Comparison of ENCODE assay signal across 9 mouse cellular contexts in genomic region chr7:45299752-45300151, GRCm38 (mm10). TPM values are rescaled to one million over a fixed set of nuclear protein-coding genes. Genes with fewer than 3 reads are reported as not detected.
DNase-seq lines count a peak whose midpoint lies in the region; ATAC-seq lines count a peak whose summit lies in the region.
"Had no signal": no experiment of that assay in that cellular context is flagged by ENCODE, and none has a peak within 500 bp of the region (broad histone marks: within the 10 kb centered on the region; RNA-seq: fewer than 3 reads in every experiment).

No protein-coding gene starts in this region.

- WGBS in embryonic facial prominence, embryonic 13.5 days: 12% methylated on average over 5 of the region's 5 CpGs
- WGBS in heart, embryonic 12.5 days: 10% methylated on average over 5 of the region's 5 CpGs
- WGBS in kidney, embryonic 15.5 days: 11% methylated on average over 5 of the region's 5 CpGs
- WGBS in limb, embryonic 15.5 days: 13% methylated on average over 5 of the region's 5 CpGs
- WGBS in stomach, embryonic 16.5 days: 10% methylated on average over 5 of the region's 5 CpGs

- no peak overlapping the region for H3K4me2 ChIP-seq in embryonic facial prominence, embryonic 13.5 days
- no peak overlapping the region for H3K4me2 ChIP-seq in heart, embryonic 12.5 days
- H3K4me2 ChIP-seq in kidney, embryonic 15.5 days: no peak overlapping the region
- H3K4me2 ChIP-seq in limb, embryonic 15.5 days: no peak overlapping the region
- no peak overlapping the region for H3K4me2 ChIP-seq in stomach, embryonic 16.5 days (ENCODE audit: low read depth, low read length)

- no peaks in the 10 kb centered on the region for H3K9me3 ChIP-seq in embryonic facial prominence, embryonic 13.5 days
- no peaks in the 10 kb centered on the region for H3K9me3 ChIP-seq in heart, embryonic 12.5 days (replicated peaks)
- no peaks in the 10 kb centered on the region for H3K9me3 ChIP-seq in kidney, embryonic 15.5 days (replicated peaks)
- no peaks in the 10 kb centered on the region for H3K9me3 ChIP-seq in limb, embryonic 15.5 days
- no peaks in the 10 kb centered on the region for H3K9me3 ChIP-seq in stomach, embryonic 16.5 days (replicated peaks; ENCODE audit: control insufficient read depth, low read length)

- H3K36me3 ChIP-seq in embryonic facial prominence, embryonic 13.5 days: peaks cover 19% of the 10 kb centered on the region
- H3K36me3 ChIP-seq in heart, embryonic 12.5 days: peaks cover 21% of the 10 kb centered on the region
- peaks cover 10% of the 10 kb centered on the region; the same call in 1 of the 2 replicates for H3K36me3 ChIP-seq in kidney, embryonic 15.5 days
- peaks cover 19% of the 10 kb centered on the region for H3K36me3 ChIP-seq in limb, embryonic 15.5 days
- H3K36me3 ChIP-seq in stomach, embryonic 16.5 days (ENCODE audit: control insufficient read depth, insufficient read depth, low read length): no peaks in the 10 kb centered on the region

- no peaks in the 10 kb centered on the region for H3K27me3 ChIP-seq in embryonic facial prominence, embryonic 13.5 days
- H3K27me3 ChIP-seq in heart, embryonic 12.5 days (replicated peaks): no peaks in the 10 kb centered on the region
- 0 out of 2 replicates have a peak, but pooled peaks cover 5% of the 10 kb centered on the region for H3K27me3 ChIP-seq in kidney, embryonic 15.5 days
- H3K27me3 ChIP-seq in limb, embryonic 15.5 days: peaks cover 5% of the 10 kb centered on the region; the same call in 1 of the 2 replicates
- H3K27me3 ChIP-seq in stomach, embryonic 16.5 days (ENCODE audit: control insufficient read depth, insufficient read depth, low read length): no peaks in the 10 kb centered on the region

- H3K4me1 ChIP-seq in embryonic facial prominence, embryonic 13.5 days: peaks cover 17% of the 10 kb centered on the region; the same call in 1 of the 2 replicates
- H3K4me1 ChIP-seq in heart, embryonic 12.5 days (replicated peaks): no peaks in the 10 kb centered on the region
- H3K4me1 ChIP-seq in kidney, embryonic 15.5 days: peaks cover 13% of the 10 kb centered on the region; the same call in 1 of the 2 replicates
- H3K4me1 ChIP-seq in limb, embryonic 15.5 days: peaks cover 4% of the 10 kb centered on the region; the same call in 1 of the 2 replicates
- H3K4me1 ChIP-seq in stomach, embryonic 16.5 days (ENCODE audit: control insufficient read depth, insufficient read depth, low read length): no peaks in the 10 kb centered on the region

- no peak overlapping the region for H3K4me3 ChIP-seq in embryonic facial prominence, embryonic 13.5 days
- H3K4me3 ChIP-seq in heart, embryonic 12.5 days: no peak overlapping the region
- H3K4me3 ChIP-seq in kidney, embryonic 15.5 days (replicated peaks): no peak overlapping the region
- no peak overlapping the region for H3K4me3 ChIP-seq in limb, embryonic 15.5 days
- H3K4me3 ChIP-seq in stomach, embryonic 16.5 days (replicated peaks; ENCODE audit: low read length): no peak overlapping the region
- H3K4me3 ChIP-seq: erythroblast, embryonic 14.5 days had no signal

- no peak overlapping the region for H3K27ac ChIP-seq in embryonic facial prominence, embryonic 13.5 days
- no peak overlapping the region for H3K27ac ChIP-seq in heart, embryonic 12.5 days (ENCODE audit: poor library complexity, severe bottlenecking)
- H3K27ac ChIP-seq in kidney, embryonic 15.5 days: no peak overlapping the region
- no peak overlapping the region for H3K27ac ChIP-seq in limb, embryonic 15.5 days
- H3K27ac ChIP-seq in stomach, embryonic 16.5 days (ENCODE audit: low read length): no peak overlapping the region

- ATAC-seq in embryonic facial prominence, embryonic 13.5 days (ENCODE audit: insufficient number of reproducible peaks, insufficient read depth, low FRiP score, low TSS enrichment, low read depth): peak; percentile 80
- ATAC-seq in heart, embryonic 12.5 days (ENCODE audit: insufficient number of reproducible peaks, low FRiP score): peak; percentile 80
- peak; percentile 87 for ATAC-seq in kidney, embryonic 15.5 days (replicated peaks; ENCODE audit: low FRiP score)
- peak; percentile 74 for ATAC-seq in limb, embryonic 15.5 days (ENCODE audit: insufficient number of reproducible peaks, low FRiP score, low TSS enrichment, low read depth)
- ATAC-seq in monocyte, adult 5-6 weeks (replicated peaks; ENCODE audit: insufficient number of reproducible peaks, low FRiP score, low TSS enrichment, poor library complexity, severe bottlenecking): peak; percentile 93
- ATAC-seq in stomach, embryonic 16.5 days (ENCODE audit: insufficient read depth, low FRiP score): peak; percentile 87

- peak; percentile 41 to 44 for DNase-seq in urinary bladder, postnatal 36 days (ENCODE audit: low spot score in 2 of 2)
- no peak for DNase-seq in urinary bladder, adult 18-20 months (ENCODE audit: low spot score in 2 of 2)

- 0 out of 2 replicates have a peak overlapping the region, but pooled peaks have one; percentile 21 for H3K9ac ChIP-seq in embryonic facial prominence, embryonic 13.5 days
- no peak overlapping the region for H3K9ac ChIP-seq in heart, embryonic 12.5 days
- H3K9ac ChIP-seq in kidney, embryonic 15.5 days: no peak overlapping the region
- H3K9ac ChIP-seq in limb, embryonic 15.5 days: no peak overlapping the region
- H3K9ac ChIP-seq in stomach, embryonic 16.5 days (ENCODE audit: low read length): no peak overlapping the region

RNA-seq across cellular contexts. Expression of gene Slc6a21, which starts 22.4 kb away (rescaled TPM):
- not detected in 2 replicates for polyA plus RNA-seq in embryonic facial prominence, embryonic 13.5 days (2015; fragmentation: Nextera tagmentation; extraction: Ambion mirVana)
- polyA plus RNA-seq in heart, embryonic 12.5 days (2016; fragmentation: Nextera tagmentation; extraction: Ambion mirVana): not detected in 2 replicates
- not detected in 2 replicates for polyA plus RNA-seq in kidney, embryonic 15.5 days (2015; fragmentation: Nextera tagmentation; extraction: Ambion mirVana)
- not detected in 2 replicates for polyA plus RNA-seq in limb, embryonic 15.5 days (2015; fragmentation: Nextera tagmentation; extraction: Ambion mirVana)
- not detected in 3 replicates for total RNA-seq in monocyte, adult 5-6 weeks (2017)
- not detected in 2 replicates for polyA plus RNA-seq in stomach, embryonic 16.5 days (2015; fragmentation: Nextera tagmentation; extraction: Ambion mirVana)
- polyA plus RNA-seq: erythroblast, embryonic 14.5 days had no signal

RNA-seq across cellular contexts. Expression of gene Trpm4, which starts 33.8 kb away (rescaled TPM):
- polyA plus RNA-seq in embryonic facial prominence, embryonic 13.5 days (2015; fragmentation: Nextera tagmentation; extraction: Ambion mirVana): 17.8 and 23.8 TPM in 2 replicates
- 15.2 and 15.4 TPM in 2 replicates for polyA plus RNA-seq in heart, embryonic 12.5 days (2016; fragmentation: Nextera tagmentation; extraction: Ambion mirVana)
- 17.4 and 19.0 TPM in 2 replicates for polyA plus RNA-seq in kidney, embryonic 15.5 days (2015; fragmentation: Nextera tagmentation; extraction: Ambion mirVana)
- polyA plus RNA-seq in limb, embryonic 15.5 days (2015; fragmentation: Nextera tagmentation; extraction: Ambion mirVana): 22.0 and 22.6 TPM in 2 replicates
- 9.7 to 15.3 TPM (median 10.4 TPM) in 3 replicates for total RNA-seq in monocyte, adult 5-6 weeks (2017)
- 30.1 and 32.2 TPM in 2 replicates for polyA plus RNA-seq in stomach, embryonic 16.5 days (2015; fragmentation: Nextera tagmentation; extraction: Ambion mirVana)

RNA-seq across cellular contexts. Expression of gene Hrc, which starts 35.3 kb away (rescaled TPM):
- polyA plus RNA-seq in embryonic facial prominence, embryonic 13.5 days (2015; fragmentation: Nextera tagmentation; extraction: Ambion mirVana): 2.2 and 2.9 TPM in 2 replicates
- polyA plus RNA-seq in heart, embryonic 12.5 days (2016; fragmentation: Nextera tagmentation; extraction: Ambion mirVana): 25.5 and 26.9 TPM in 2 replicates
- polyA plus RNA-seq in kidney, embryonic 15.5 days (2015; fragmentation: Nextera tagmentation; extraction: Ambion mirVana): 2.1 and 2.5 TPM in 2 replicates
- 6.5 and 15.1 TPM in 2 replicates for polyA plus RNA-seq in limb, embryonic 15.5 days (2015; fragmentation: Nextera tagmentation; extraction: Ambion mirVana)
- not detected in 3 replicates for total RNA-seq in monocyte, adult 5-6 weeks (2017)
- polyA plus RNA-seq in stomach, embryonic 16.5 days (2015; fragmentation: Nextera tagmentation; extraction: Ambion mirVana): 1.0 and 3.1 TPM in 2 replicates
- polyA plus RNA-seq: erythroblast, embryonic 14.5 days had no signal

RNA-seq across cellular contexts. Expression of gene Slc6a16, which starts 58.9 kb away (rescaled TPM):
- polyA plus RNA-seq in embryonic facial prominence, embryonic 13.5 days (2015; fragmentation: Nextera tagmentation; extraction: Ambion mirVana): 0.17 and 0.29 TPM in 2 replicates
- polyA plus RNA-seq in heart, embryonic 12.5 days (2016; fragmentation: Nextera tagmentation; extraction: Ambion mirVana): 0.37 TPM in 2 replicates
- polyA plus RNA-seq in kidney, embryonic 15.5 days (2015; fragmentation: Nextera tagmentation; extraction: Ambion mirVana): 0.10 and 0.23 TPM in 2 replicates
- 0.09 TPM in 1 of 2 replicates, not detected in the other for polyA plus RNA-seq in limb, embryonic 15.5 days (2015; fragmentation: Nextera tagmentation; extraction: Ambion mirVana)
- total RNA-seq in monocyte, adult 5-6 weeks (2017): 0.64 TPM in 1 of 3 replicates, not detected in the others
- not detected in 2 replicates for polyA plus RNA-seq in stomach, embryonic 16.5 days (2015; fragmentation: Nextera tagmentation; extraction: Ambion mirVana)
- polyA plus RNA-seq: erythroblast, embryonic 14.5 days had no signal

Comparison
In these comparisons a context has a peak if more than half of its experiments do, and no peak if none do; other contexts are left out.
1. DNase-seq: peak in urinary bladder, postnatal 36 days (2 of 2); none in urinary bladder, adult 18-20 months (0 of 2).
2. Peak in every context shown above with its lines, with median percentiles within 50 percentile points of each other: ATAC-seq.